Comparison of ENCODE assay signal across 9 mouse cellular contexts in the genomic region with DNA sequence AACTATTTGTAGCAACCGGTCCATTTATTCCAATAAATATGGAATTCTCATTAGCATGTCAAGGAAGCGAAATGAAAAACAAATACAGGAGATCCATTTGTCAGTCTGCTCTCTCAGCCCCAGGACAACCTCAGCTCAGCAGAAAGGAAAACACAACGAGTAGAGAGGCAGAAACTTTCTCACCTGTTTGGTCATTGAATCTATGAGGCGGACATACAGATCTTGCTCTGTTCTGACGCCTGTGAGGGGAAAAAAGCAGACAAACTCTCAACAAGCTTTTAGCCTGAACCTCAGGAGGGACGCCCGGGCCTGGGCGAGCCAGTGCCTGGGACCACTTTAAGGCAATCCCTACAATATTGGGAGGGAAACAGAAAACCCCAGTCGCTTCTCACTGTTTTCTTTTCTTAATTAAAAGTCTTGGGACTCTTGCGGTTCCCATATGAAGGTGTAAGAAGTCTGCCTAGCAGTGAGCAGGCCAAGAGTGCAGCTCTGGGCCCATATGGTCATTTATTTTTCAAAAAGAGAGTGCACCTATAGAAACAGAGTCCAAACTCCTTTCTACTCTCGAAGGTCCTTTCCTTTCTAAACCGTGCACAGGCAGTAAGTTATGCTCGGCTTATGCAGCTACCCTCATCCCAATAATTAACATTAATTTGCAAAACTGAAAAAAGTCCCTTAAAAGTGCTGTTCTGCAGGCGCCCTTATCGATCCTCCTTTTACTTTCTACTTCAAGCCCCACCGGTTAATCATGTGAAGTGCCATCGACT. TPM values are rescaled to one million over a fixed set of nuclear protein-coding genes. Genes with fewer than 3 reads are reported as not detected.
DNase-seq lines count a peak whose midpoint lies in the region; ATAC-seq and TF ChIP-seq lines count a peak whose summit lies in the region.
"Had no signal": no experiment of that assay in that cellular context is flagged by ENCODE, and none has a peak within 500 bp of the region (broad histone marks: within the 10 kb centered on the region; RNA-seq: fewer than 3 reads in every experiment).

No protein-coding gene starts in this region.

- no peak for ATAC-seq in lung, embryonic 16.5 days (ENCODE audit: low read depth)
- ATAC-seq in forebrain, embryonic 14.5 days, result no peak
- ATAC-seq in limb, embryonic 14.5 days (ENCODE audit: low FRiP score, low read depth), result no peak
- ATAC-seq in stomach, embryonic 15.5 days (ENCODE audit: insufficient read depth, low FRiP score, low read depth), result no peak

- no peak overlapping the region for H3K27ac ChIP-seq in lung, embryonic 16.5 days (ENCODE audit: low read length)
- H3K27ac ChIP-seq in forebrain, embryonic 14.5 days (ENCODE audit: low read depth, low read length), result no peak overlapping the region
- H3K27ac ChIP-seq in limb, embryonic 14.5 days (replicated peaks; ENCODE audit: low read depth, low read length), result peak overlapping the region; percentile 95
- H3K27ac ChIP-seq in stomach, embryonic 15.5 days, result no peak overlapping the region

- peak overlapping the region; percentile 99; the same call in 1 of the 2 replicates for H3K4me2 ChIP-seq in lung, embryonic 16.5 days (ENCODE audit: low read depth, low read length)
- H3K4me2 ChIP-seq in forebrain, embryonic 14.5 days (ENCODE audit: low read length), result peak overlapping the region; percentile 86
- peak overlapping the region; percentile 91 for H3K4me2 ChIP-seq in limb, embryonic 14.5 days (replicated peaks; ENCODE audit: low read depth, low read length, severe bottlenecking)
- H3K4me2 ChIP-seq in stomach, embryonic 15.5 days, result peak overlapping the region; percentile 95

- peak overlapping the region; percentile 61 for H3K4me3 ChIP-seq in lung, embryonic 16.5 days (ENCODE audit: low read length)
- H3K4me3 ChIP-seq in forebrain, embryonic 14.5 days (ENCODE audit: low read depth, low read length), result peak overlapping the region; percentile 45
- peak overlapping the region; percentile 84 for H3K4me3 ChIP-seq in limb, embryonic 14.5 days (replicated peaks; ENCODE audit: low read length)
- H3K4me3 ChIP-seq in stomach, embryonic 15.5 days (replicated peaks), result peak overlapping the region; percentile 54

- TF ChIP-seq POLR2A in limb, embryonic 14.5 days (IDR thresholded peaks at IDR 0.05; ENCODE audit: borderline replicate concordance, extremely low read depth, insufficient read depth, insufficient read length), result no peak

- H3K27me3 ChIP-seq in lung, embryonic 16.5 days (ENCODE audit: control insufficient read depth, insufficient read depth, low read depth, low read length), result peaks cover 85% of the 10 kb centered on the region
- peaks cover 77% of the 10 kb centered on the region for H3K27me3 ChIP-seq in forebrain, embryonic 14.5 days (replicated peaks; ENCODE audit: control insufficient read depth, insufficient read depth, low read length)
- H3K27me3 ChIP-seq in limb, embryonic 14.5 days (ENCODE audit: control insufficient read depth, insufficient read depth, low read length), result peaks cover 29% of the 10 kb centered on the region
- peaks cover 86% of the 10 kb centered on the region for H3K27me3 ChIP-seq in stomach, embryonic 15.5 days (replicated peaks)

- 8% methylated on average over 17 of the region's 17 CpGs for WGBS in lung, embryonic 16.5 days
- 1% methylated on average over 17 of the region's 17 CpGs for WGBS in forebrain, embryonic 14.5 days
- WGBS in limb, embryonic 14.5 days, result 5% methylated on average over 17 of the region's 17 CpGs
- WGBS in stomach, embryonic 15.5 days, result 13% methylated on average over 17 of the region's 17 CpGs

- H3K9me3 ChIP-seq in lung, embryonic 16.5 days (ENCODE audit: control insufficient read depth, low read length), result no peaks in the 10 kb centered on the region
- H3K9me3 ChIP-seq in forebrain, embryonic 14.5 days (replicated peaks; ENCODE audit: control insufficient read depth, low read length), result no peaks in the 10 kb centered on the region
- H3K9me3 ChIP-seq in limb, embryonic 14.5 days (ENCODE audit: control insufficient read depth, low read length), result no peaks in the 10 kb centered on the region
- no peaks in the 10 kb centered on the region for H3K9me3 ChIP-seq in stomach, embryonic 15.5 days

- no peak overlapping the region for H3K9ac ChIP-seq in lung, embryonic 16.5 days (ENCODE audit: low read length)
- peak overlapping the region; percentile 59; the same call in 1 of the 2 replicates for H3K9ac ChIP-seq in forebrain, embryonic 14.5 days (ENCODE audit: low read length)
- peak overlapping the region; percentile 98 for H3K9ac ChIP-seq in limb, embryonic 14.5 days (ENCODE audit: low read depth, low read length, severe bottlenecking)
- no peak overlapping the region for H3K9ac ChIP-seq in stomach, embryonic 15.5 days

- no peak for DNase-seq in lung, postnatal 14 days
- no peak for DNase-seq in forebrain, embryonic 14.5 days (ENCODE audit: low spot score)
- DNase-seq in limb, embryonic 14.5 days (ENCODE audit: low spot score), result no peak
- DNase-seq in cerebellum, adult 18-20 months, result no peak
- DNase-seq in cerebellum, adult 8-10 months, result no peak
- no peak for DNase-seq in kidney, adult 11 months
- DNase-seq: lung, postnatal 36 days had no signal

- H3K4me1 ChIP-seq in lung, embryonic 16.5 days (replicated peaks; ENCODE audit: control insufficient read depth, insufficient read depth, low read length), result peaks cover 23% of the 10 kb centered on the region
- H3K4me1 ChIP-seq in forebrain, embryonic 14.5 days (ENCODE audit: control insufficient read depth, insufficient read depth, low read length), result peaks cover 23% of the 10 kb centered on the region
- H3K4me1 ChIP-seq in limb, embryonic 14.5 days (ENCODE audit: control insufficient read depth, insufficient read depth, low read length), result peaks cover 24% of the 10 kb centered on the region
- peaks cover 45% of the 10 kb centered on the region for H3K4me1 ChIP-seq in stomach, embryonic 15.5 days

- no peaks in the 10 kb centered on the region for H3K36me3 ChIP-seq in lung, embryonic 16.5 days (ENCODE audit: control insufficient read depth, insufficient read depth, low read length)
- H3K36me3 ChIP-seq in forebrain, embryonic 14.5 days (ENCODE audit: control insufficient read depth, insufficient read depth, low read length), result no peaks in the 10 kb centered on the region
- peaks cover 55% of the 10 kb centered on the region for H3K36me3 ChIP-seq in limb, embryonic 14.5 days (ENCODE audit: control insufficient read depth, insufficient read depth, low read length)
- H3K36me3 ChIP-seq in stomach, embryonic 15.5 days, result no peaks in the 10 kb centered on the region

RNA-seq across cellular contexts. Expression of gene Ebf3, which starts 1.9 kb away (rescaled TPM):
- polyA plus RNA-seq in lung, embryonic 16.5 days (2015; fragmentation: Nextera tagmentation; extraction: Ambion mirVana), result 0.18 and 0.23 TPM in 2 replicates
- polyA plus RNA-seq in forebrain, embryonic 14.5 days (2014; fragmentation: Nextera tagmentation; extraction: Ambion mirVana), result 0.89 and 1.2 TPM in 2 replicates
- 80.3 and 93.2 TPM in 2 replicates for polyA plus RNA-seq in limb, embryonic 14.5 days (2012; rRNA removed)
- polyA plus RNA-seq in limb, embryonic 14.5 days (2014; fragmentation: Nextera tagmentation; extraction: Ambion mirVana), result 15.3 and 17.8 TPM in 2 replicates
- polyA plus RNA-seq in stomach, embryonic 15.5 days (2015; fragmentation: Nextera tagmentation; extraction: Ambion mirVana), result 1.5 TPM in 2 replicates

Comparison
In these comparisons a context has a peak if more than half of its experiments do, and no peak if none do; other contexts are left out.
1. H3K9ac ChIP-seq: peak in forebrain, embryonic 14.5 days (single experiment) and limb, embryonic 14.5 days (single experiment); none in lung, embryonic 16.5 days (single experiment) and stomach, embryonic 15.5 days (single experiment).
2. Peak in every context shown above with its lines, with median percentiles within 50 percentile points of each other: H3K4me2 ChIP-seq and H3K4me3 ChIP-seq.